Mouse (Mus musculus) bone marrow macrophage, adult 2 months (primary cell): ENCODE measurements around the gene Epsti1. TPM values are rescaled to one million over a fixed set of nuclear protein-coding genes. Genes with fewer than 3 reads are reported as not detected.
A peak's percentile ranks its signal among the peaks of the same experiment; 100 is the strongest.

Source experiments
- H3K27ac ChIP-seq: 2 replicates; pipeline ENCODE4 v1.5.1; 2012; ENCODE audit warnings: low read depth, low read length; ENCODE audit not compliant: insufficient read depth
- H3K4me1 ChIP-seq: 2 replicates; pipeline ENCODE4 v1.6.1; 2012; ENCODE audit warnings: low read length; ENCODE audit not compliant: control insufficient read depth, insufficient read depth
- H3K4me3 ChIP-seq: 2 replicates; pipeline ENCODE4 v1.5.1; 2012; ENCODE audit warnings: mild to moderate bottlenecking, low read length, moderate library complexity; ENCODE audit not compliant: insufficient read depth
- CTCF ChIP-seq: IDR thresholded peaks from 2 replicates; pipeline ENCODE4 v1.5.1; 2012; ENCODE audit warnings: low read depth, mild to moderate bottlenecking, low read length, moderate library complexity
- POLR2A ChIP-seq: IDR thresholded peaks from 2 replicates; pipeline ENCODE4 v1.6.1; 2012; ENCODE audit warnings: mild to moderate bottlenecking, low read depth, low read length, borderline replicate concordance
- polyA plus RNA-seq: library from polyadenylated mRNA; stranded (reverse); fragments of >200 nt; gene quantifications from 2 replicates; pipeline ENCODE4 v1.2.4, GENCODE M21; 2012; ENCODE audit not compliant: missing spikeins, insufficient read depth, insufficient read length

The Epsti1 gene
- polyA plus RNA-seq: 132 and 142 TPM in 2 replicates

DNA sequence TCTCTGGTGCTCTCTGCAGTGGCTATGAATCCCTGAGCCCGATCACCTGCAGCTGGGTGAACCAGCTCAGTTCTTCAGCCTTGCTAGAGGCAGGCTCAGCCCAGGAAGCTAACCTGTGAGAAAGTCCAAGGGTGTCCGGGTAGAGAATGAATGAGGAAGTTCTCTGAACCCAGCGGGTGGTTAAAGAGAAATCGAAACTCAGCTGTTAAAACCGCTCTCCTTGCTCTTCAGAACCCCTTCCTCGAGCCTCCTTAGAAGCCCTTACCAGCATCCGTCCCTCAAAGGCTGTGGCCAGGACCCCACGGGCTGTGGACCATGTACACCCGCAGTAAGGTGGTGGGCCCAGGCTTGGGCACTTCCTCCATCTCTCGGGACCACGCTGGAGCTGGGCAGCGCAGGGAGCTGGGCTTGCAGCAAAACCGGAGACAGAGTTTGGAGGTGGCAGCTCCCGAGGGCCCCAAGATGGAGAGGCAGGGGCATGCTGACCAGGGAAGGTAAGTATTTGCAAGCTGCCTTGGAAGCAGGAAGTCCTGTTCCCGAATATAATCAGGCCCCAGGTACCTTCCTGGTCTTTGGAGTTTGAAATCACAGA, at the start of gene Epsti1:
Gene Epsti1 (plus strand): TSS at position 69 of the 592 bp plus-strand sequence.
- no peak for TF ChIP-seq CTCF
- no peak for TF ChIP-seq POLR2A
- H3K4me3 ChIP-seq: peak within 1 kb of the TSS; percentile 96
- peaks cover 24% of the 10 kb centered on the region for H3K4me1 ChIP-seq
- peak within 1 kb of the TSS; percentile 84 for H3K27ac ChIP-seq

DNA sequence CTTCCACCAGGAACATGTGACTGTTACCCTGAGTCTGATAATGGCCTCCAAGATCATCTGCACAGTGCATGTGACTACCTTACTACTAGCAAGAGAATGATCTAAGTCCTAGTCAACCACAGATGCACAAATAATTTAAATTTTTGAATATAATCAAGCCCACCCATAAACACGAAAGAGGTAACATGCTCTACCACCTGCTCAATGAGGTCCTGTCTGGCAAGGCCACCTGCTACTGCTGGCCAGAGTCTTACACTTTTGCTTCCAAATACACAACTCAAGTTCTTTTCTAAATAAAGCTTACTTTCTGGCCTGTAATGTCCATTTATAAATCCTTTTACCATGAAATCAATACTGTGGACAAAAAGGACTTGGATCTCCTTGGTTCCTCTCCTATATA, 44.1 kb upstream of the Epsti1 start:
- Histone ChIP-seq H3K27ac (no peak overlapping the region), H3K4me1 (peaks cover 24% of the 10 kb centered on the region), H3K4me3 (no peak overlapping the region)
- TF ChIP-seq CTCF: no peak

DNA sequence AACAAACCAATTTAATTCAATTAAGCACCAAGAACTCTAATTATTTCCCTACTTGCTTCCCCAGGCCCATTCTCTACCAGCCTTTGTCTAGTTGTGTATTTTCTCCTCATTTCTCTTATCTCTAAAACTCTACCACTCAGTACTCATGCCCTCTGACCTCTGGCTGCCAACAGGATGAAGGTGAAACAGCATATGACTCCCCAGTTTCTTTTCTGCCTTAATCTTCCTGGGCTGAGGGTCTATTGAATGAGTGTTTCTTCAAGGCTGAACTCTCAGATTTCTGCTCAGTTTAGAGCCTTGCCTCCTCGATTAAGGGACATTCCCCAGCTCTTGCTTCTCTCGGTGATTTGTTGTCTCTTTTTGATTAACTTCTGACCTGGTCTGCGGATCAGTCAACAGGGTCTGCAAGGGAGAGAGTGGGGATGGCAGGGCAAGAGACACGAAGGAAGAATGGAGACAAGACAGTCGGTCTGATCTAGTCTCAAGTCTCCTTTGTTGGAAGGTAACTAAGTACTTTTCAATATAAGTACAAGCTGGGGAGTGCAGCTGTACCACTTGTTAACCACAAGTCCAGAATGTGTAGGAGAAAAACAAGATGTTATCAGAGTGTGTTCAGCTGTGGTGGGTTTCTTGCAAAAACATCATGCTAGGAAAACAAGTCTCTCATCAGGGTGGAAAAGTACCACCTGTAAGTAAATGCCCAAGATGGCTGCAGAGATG, 43.0 kb upstream of the Epsti1 start:
- TF ChIP-seq POLR2A (no peak), CTCF (no peak)
- no peak overlapping the region for H3K27ac ChIP-seq
- H3K4me3 ChIP-seq: no peak overlapping the region
- H3K4me1 ChIP-seq: peaks cover 27% of the 10 kb centered on the region

DNA sequence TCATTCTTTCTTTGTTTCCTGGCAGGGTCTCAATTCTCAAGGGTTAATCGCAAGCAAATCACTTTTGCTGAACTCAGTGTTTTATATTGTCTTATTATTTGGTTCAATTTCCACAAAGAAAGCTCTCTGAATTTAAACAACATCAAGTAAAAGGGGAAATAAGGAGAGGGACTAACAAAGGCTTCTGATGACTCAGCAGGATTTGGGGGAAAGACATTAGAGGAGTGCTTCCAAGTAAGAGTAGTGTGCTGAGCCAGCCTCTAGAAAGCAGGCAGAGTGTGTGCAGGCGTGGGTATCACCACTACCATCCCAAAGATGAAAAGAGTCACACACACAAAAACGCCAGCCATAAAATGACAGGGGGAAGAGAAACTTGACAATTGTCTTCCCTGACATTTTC, 40.0 kb upstream of the Epsti1 start:
- H3K4me3 ChIP-seq: no peak overlapping the region
- H3K27ac ChIP-seq: peak overlapping the region; percentile 78
- peaks cover 37% of the 10 kb centered on the region for H3K4me1 ChIP-seq
- TF ChIP-seq POLR2A (no peak), CTCF (no peak)

DNA sequence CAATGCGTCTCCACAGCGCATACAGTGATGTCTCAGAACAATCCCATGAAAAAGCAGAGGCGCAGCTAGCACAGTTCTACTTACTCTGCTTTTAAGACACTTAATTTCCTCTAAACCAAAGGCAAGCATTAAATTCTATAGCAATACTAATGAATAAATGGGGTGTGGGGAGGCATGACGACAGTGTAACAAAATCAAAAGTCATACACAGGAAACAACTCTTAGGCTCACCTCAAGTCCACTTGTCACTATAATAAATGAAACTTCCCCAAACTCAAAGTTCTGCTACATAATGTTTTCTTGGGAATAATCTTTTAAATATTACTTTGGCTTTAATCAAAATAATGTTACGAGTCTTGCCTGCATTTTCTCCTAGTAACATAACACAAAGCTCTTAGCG, 39.5 kb upstream of the Epsti1 start:
- TF ChIP-seq POLR2A (no peak), CTCF (no peak)
- H3K27ac ChIP-seq: peak overlapping the region; percentile 78
- no peak overlapping the region for H3K4me3 ChIP-seq
- H3K4me1 ChIP-seq: peaks cover 41% of the 10 kb centered on the region

DNA sequence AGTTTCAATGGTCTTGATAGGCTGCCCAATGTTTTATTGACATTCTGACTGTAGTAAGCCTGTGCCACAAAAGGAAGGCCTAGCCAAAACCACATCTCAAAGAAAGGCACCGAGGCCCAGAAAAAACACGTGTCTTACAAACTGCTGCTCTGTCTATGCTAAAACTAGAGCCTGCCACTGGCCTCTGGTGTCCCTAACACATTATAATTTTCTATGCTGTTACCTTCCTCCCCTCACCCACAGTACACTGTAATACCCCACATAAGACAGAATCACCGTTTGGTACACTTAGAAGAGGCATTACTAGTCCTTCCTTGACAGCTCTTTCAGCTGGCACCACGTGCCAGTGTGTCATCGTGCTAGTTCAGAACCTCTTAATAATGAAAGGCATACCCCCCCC, 36.4 kb upstream of the Epsti1 start:
- no peak overlapping the region for H3K4me3 ChIP-seq
- no peak for TF ChIP-seq CTCF
- H3K27ac ChIP-seq: no peak overlapping the region
- H3K4me1 ChIP-seq: peaks cover 47% of the 10 kb centered on the region

DNA sequence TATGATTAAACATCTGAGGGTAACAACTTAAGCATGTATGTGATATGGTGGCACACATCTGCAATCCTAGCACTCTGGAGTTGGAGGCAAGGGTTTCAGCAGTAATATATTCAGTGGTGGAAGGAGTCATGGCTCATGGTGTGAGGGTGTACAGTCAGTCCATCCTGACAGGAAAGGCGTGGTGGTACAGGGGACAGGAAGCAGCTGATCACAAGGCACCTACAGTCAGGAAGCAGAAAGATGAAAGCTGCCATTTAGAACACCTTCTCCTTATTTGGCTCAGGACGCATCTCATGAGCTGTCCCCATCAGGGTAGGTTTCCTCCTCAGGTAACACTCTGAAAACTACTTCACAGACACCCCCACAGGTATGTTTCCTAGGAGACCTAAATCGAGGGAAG, 33.1 kb upstream of the Epsti1 start:
- TF ChIP-seq POLR2A (no peak), CTCF (no peak)
- Histone ChIP-seq H3K4me3 (no peak overlapping the region), H3K4me1 (peaks cover 36% of the 10 kb centered on the region), H3K27ac (no peak overlapping the region)

DNA sequence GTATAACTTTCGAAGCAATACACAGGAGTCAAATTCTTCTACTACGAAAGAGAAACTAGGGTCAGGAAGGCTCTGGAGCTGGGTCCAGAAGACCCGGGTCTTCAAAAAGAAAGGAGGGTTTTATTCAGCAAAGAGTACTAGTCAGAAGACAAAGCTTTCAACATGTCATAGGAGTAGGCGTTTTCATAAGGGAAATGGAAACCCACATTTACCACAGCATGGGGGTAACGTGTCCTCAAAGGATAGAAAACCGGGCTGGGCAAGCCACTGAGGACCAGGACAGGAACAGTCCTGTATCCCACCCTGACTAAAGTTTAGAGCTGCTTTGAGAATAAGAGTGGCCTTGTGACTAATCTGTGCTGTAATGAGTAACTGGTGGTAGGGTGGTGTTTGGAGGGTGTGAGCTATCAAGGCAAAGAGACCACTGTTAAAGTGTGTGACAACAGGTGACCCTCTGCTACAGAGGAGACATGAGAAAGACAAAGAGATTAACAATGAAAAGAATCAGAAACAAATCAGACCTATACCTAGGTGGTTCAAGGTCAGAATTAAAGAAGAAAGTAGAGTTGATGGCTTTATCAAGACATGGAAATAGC, 32.6 kb upstream of the Epsti1 start:
- Histone ChIP-seq H3K4me3 (no peak overlapping the region), H3K4me1 (peaks cover 39% of the 10 kb centered on the region), H3K27ac (no peak overlapping the region)
- TF ChIP-seq POLR2A (no peak), CTCF (no peak)

DNA sequence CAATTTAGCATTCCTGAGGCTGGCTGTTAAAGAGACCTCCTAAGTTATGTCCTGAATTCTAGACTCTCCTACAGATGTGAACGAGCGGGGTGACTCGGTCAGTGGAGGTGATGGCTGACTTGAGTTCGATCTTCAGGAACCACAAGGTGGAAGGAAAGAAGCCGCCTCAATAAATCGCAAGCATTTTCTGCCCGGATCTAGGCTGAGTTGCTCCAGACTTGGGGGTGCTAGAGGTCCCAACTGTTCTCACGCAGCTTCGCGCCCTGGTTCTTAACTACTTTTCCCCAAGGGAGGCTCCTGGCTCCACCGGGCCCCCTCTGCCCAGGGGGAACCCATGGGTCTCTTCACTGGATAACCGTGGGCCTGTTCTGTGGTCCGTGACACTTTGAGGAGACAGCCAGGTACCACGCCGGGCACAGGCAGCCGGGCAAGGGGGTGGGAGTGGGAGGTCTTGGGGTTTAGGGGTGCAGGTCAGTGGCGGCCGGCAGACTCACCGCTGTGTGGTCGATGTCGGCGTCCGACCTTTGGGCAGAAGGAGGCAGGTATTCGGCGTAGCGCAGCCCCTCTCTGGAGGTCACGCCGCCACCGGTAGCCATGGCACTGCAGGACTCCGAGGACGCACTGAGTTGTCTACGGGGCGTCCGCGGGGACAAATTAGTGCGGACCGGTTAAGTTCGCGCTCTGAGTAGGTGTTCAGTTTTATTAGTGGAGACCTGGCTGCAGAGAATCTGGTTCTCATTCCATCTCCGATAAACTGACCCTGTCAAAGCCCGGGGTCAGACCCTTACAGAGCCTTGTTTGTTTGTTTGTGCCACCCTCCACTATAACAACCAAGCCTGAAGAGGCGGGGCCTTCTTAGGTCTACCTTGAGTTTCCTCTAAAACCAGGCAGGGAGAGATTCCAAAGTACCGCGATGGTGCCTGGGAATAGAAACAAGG, 29.5 kb upstream of the Epsti1 start, which contains the start of gene Dnajc15:
Gene Dnajc15 (minus strand): TSS at position 822 of the 938 bp plus-strand sequence.
- peak within 1 kb of the TSS; percentile 26 for H3K27ac ChIP-seq

More for the DNA sequence above, 29.5 kb upstream of the Epsti1 start, which contains the start of gene Dnajc15:
- TF ChIP-seq CTCF: no peak
- no peak for TF ChIP-seq POLR2A
- peaks cover 45% of the 10 kb centered on the region for H3K4me1 ChIP-seq
- H3K4me3 ChIP-seq: peak within 1 kb of the TSS; percentile 88
